Mouse (Mus musculus): Measurements from ENCODE around the gene Gm42742. TPM values are rescaled to one million over a fixed set of nuclear protein-coding genes. Genes with fewer than 3 reads are reported as not detected.

The Gm42742 gene
- 12.0 and 27.5 TPM in 2 replicates for polyA plus RNA-seq (2015; fragmentation: Nextera tagmentation; extraction: Ambion mirVana)

DNA sequence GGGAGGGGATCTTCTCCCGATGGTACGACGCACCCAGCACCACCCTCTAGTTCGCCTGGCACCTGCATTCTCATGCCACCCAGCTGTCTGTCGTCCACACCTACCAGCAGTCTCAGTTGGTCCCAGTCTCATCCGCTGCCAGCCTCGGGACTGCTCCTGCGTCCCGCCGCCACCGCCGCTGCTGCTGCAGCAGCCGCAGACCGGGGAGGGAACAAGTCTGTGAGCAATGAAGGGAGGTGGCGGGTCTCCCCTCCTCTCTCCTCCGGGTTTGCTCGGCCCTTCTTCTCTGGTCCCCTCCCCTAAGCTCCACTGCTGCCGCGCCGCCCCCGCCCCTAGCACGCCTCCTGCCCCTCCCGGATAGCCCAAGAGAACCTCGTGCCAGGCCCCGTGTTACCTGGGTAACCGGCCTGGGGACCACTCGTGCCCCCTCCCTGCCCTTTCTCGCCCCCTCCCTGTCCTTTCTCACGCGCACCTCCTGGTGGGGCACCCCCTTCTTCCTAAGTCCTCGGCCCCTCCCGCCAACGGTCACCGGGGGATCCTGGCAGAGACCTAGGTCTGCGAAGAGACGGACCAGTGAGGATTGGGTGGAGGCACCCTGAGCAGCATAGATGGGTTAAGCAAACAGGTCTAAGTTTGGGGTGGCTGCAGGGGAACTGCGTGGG, at the start of gene Gm42742, which contains the start of gene Prrt2:
Gene Gm42742 (minus strand): TSS at position 197 of the 662 bp plus-strand sequence.
Gene Prrt2 (minus strand): TSS at position 311 of the 662 bp plus-strand sequence.
- Histone ChIP-seq H3K27me3 (ENCODE audit: control insufficient read depth, insufficient read depth, low read length) (no peaks in the 10 kb centered on the region), H3K4me2 (replicated peaks; ENCODE audit: low read depth) (peak within 1 kb of the TSS; percentile 61), H3K4me1 (replicated peaks; ENCODE audit: control insufficient read depth, insufficient read depth) (peaks cover 11% of the 10 kb centered on the region), H3K9me3 (ENCODE audit: control insufficient read depth, low read length) (no peaks in the 10 kb centered on the region), H3K27ac (replicated peaks) (peak within 1 kb of the TSS; percentile 69), H3K4me3 (ENCODE audit: low read depth, low read length) (peak within 1 kb of the TSS; percentile 47), H3K9ac (ENCODE audit: low read length) (peak within 1 kb of the TSS; percentile 61), H3K36me3 (ENCODE audit: control insufficient read depth, insufficient read depth, low read length) (peaks cover 3% of the 10 kb centered on the region; the same call in 1 of the 2 replicates)
- DNase-seq (ENCODE audit: low spot score) = peak; percentile 62
- no peak for ATAC-seq (ENCODE audit: low FRiP score, low TSS enrichment)
- WGBS = 2% methylated on average over 35 of the region's 37 CpGs
- TF ChIP-seq EP300 (optimal IDR thresholded peaks at IDR 0.05) (no peak), CTCF (IDR thresholded peaks at IDR 0.05; ENCODE audit: low read depth) (0 out of 2 replicates have a peak, but pooled peaks have one; percentile 2)

DNA sequence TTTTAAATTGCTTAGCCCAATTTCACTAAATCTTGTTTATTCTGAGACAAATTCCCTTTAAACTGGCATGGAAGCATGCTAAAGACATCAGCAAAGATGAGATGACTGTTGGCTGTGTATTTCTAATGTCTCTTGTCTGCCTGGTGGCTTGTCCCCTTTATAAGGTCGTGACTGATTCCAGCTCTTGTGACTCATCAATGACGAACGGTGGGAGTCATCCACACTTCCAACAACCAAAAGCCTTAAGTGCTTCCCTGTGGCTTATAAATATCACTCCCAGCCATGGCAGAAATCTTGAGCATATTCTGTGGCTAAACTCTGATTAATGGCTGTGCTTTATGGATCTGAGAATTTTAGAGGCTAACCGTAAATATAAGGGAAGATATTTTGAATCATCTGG, 45.4 kb upstream of the Gm42742 start:
- no peaks in the 10 kb centered on the region for H3K9me3 ChIP-seq (ENCODE audit: control insufficient read depth, low read length)
- WGBS = 54% methylated on average over 4 of the region's 4 CpGs
- no peaks in the 10 kb centered on the region for H3K4me1 ChIP-seq (replicated peaks; ENCODE audit: control insufficient read depth, insufficient read depth)
- no peak overlapping the region for H3K4me2 ChIP-seq (replicated peaks; ENCODE audit: low read depth)
- TF ChIP-seq CTCF (IDR thresholded peaks at IDR 0.05; ENCODE audit: low read depth) = no peak
- ATAC-seq (ENCODE audit: low FRiP score, low TSS enrichment) (no peak), DNase-seq (ENCODE audit: low spot score) (no peak)
- H3K4me3 ChIP-seq (ENCODE audit: low read depth, low read length) = no peak overlapping the region
- H3K27me3 ChIP-seq (ENCODE audit: control insufficient read depth, insufficient read depth, low read length) = no peaks in the 10 kb centered on the region
- H3K9ac ChIP-seq (ENCODE audit: low read length) = no peak overlapping the region
- no peak overlapping the region for H3K27ac ChIP-seq (replicated peaks)
- no peaks in the 10 kb centered on the region for H3K36me3 ChIP-seq (ENCODE audit: control insufficient read depth, insufficient read depth, low read length)

DNA sequence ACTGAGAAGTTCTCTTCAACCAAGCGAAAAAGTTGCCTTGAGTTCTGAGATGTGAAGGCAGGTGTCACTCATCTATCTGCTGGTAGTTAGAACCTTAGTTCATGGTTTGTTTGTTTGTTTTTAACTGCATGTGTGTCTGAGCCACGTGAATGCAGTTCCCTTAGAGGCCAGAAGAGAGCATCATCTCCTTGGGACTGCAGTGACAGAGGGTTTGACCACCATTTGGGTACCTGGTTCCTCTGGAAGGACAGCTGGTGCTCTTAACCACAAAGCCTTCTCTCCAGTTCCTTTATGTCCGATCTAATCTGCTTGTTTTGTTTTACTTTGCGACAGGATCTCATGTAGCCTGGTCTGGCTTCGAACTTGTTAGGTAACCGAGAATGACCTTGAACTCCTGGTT, 44.6 kb upstream of the Gm42742 start:
- Histone ChIP-seq H3K9me3 (ENCODE audit: control insufficient read depth, low read length) (no peaks in the 10 kb centered on the region), H3K4me2 (replicated peaks; ENCODE audit: low read depth) (no peak overlapping the region), H3K27me3 (ENCODE audit: control insufficient read depth, insufficient read depth, low read length) (no peaks in the 10 kb centered on the region), H3K36me3 (ENCODE audit: control insufficient read depth, insufficient read depth, low read length) (no peaks in the 10 kb centered on the region), H3K4me1 (replicated peaks; ENCODE audit: control insufficient read depth, insufficient read depth) (no peaks in the 10 kb centered on the region), H3K4me3 (ENCODE audit: low read depth, low read length) (no peak overlapping the region), H3K27ac (replicated peaks) (no peak overlapping the region), H3K9ac (ENCODE audit: low read length) (no peak overlapping the region)
- DNase-seq (ENCODE audit: low spot score) (no peak), ATAC-seq (ENCODE audit: low FRiP score, low TSS enrichment) (no peak)
- no peak for TF ChIP-seq EP300 (optimal IDR thresholded peaks at IDR 0.05)
- peak; percentile 15; the same call in 1 of the 2 replicates for TF ChIP-seq CTCF (IDR thresholded peaks at IDR 0.05; ENCODE audit: low read depth)
- 86% methylated on average over 6 of the region's 6 CpGs for WGBS

- no peaks in the 10 kb centered on the region for H3K9me3 ChIP-seq (ENCODE audit: control insufficient read depth, low read length)
- 64% methylated on average over 5 of the region's 5 CpGs for WGBS
- no peaks in the 10 kb centered on the region for H3K27me3 ChIP-seq (ENCODE audit: control insufficient read depth, insufficient read depth, low read length)
- no peak overlapping the region for H3K4me2 ChIP-seq (replicated peaks; ENCODE audit: low read depth)
- DNase-seq (ENCODE audit: low spot score) (no peak), ATAC-seq (ENCODE audit: low FRiP score, low TSS enrichment) (no peak)
- H3K4me3 ChIP-seq (ENCODE audit: low read depth, low read length) = no peak overlapping the region
- no peak overlapping the region for H3K9ac ChIP-seq (ENCODE audit: low read length)
- no peak overlapping the region for H3K27ac ChIP-seq (replicated peaks)
- H3K36me3 ChIP-seq (ENCODE audit: control insufficient read depth, insufficient read depth, low read length) = no peaks in the 10 kb centered on the region
- no peaks in the 10 kb centered on the region for H3K4me1 ChIP-seq (replicated peaks; ENCODE audit: control insufficient read depth, insufficient read depth)
- TF ChIP-seq CTCF (IDR thresholded peaks at IDR 0.05; ENCODE audit: low read depth) (peak; percentile 25; the same call in 1 of the 2 replicates), EP300 (optimal IDR thresholded peaks at IDR 0.05) (no peak)
Observed at GRCm38 (mm10) chr7:127055026-127055585, 34.2 kb upstream of the Gm42742 start.

DNA sequence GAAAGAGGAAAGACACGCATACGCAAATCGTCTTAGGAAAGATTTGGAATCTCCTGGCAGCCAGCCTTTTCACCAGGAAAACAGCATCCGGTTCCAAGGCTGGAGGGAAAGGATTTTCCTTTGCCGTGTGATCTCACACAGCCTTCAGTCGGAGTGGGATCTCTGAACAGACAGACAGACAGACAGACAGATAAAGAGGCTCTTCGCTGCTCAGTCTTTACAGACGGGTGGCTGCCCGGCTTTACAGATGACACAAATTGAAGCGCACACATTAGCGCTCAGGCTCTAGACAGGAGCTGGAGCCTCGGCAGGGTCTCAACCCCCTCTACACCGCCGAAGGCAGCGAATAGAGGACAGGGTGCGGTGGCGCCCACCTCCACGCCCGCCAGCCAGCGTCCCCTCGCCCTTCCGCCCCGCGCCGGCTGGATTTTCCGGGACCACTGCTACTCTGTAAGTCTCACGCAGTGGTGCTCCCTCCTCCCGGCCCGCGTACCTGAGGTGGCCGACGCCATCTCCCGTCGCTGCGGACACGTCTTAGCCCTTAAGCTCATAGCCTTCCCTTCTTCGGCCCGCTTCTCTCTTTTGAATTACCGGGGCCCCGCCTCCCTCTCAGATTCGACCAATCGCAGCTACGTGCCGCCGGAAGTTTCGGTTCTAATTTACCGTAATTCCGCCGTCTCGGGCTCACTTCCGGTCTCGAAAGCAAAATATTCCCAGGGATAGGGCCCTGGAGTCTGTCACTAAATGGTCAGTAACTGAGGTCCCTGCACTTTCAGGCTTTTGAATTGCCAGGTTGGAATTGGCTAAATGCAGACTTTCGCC, 21.2 kb upstream of the Gm42742 start, which contains the start of gene Kif22:
Gene Kif22 (minus strand): TSS at position 621 of the 822 bp plus-strand sequence.
- Histone ChIP-seq H3K9ac (ENCODE audit: low read length) (peak within 1 kb of the TSS; percentile 78), H3K27ac (replicated peaks) (peak within 1 kb of the TSS; percentile 40), H3K27me3 (ENCODE audit: control insufficient read depth, insufficient read depth, low read length) (no peaks in the 10 kb centered on the region), H3K4me1 (replicated peaks; ENCODE audit: control insufficient read depth, insufficient read depth) (no peaks in the 10 kb centered on the region), H3K4me3 (ENCODE audit: low read depth, low read length) (peak within 1 kb of the TSS; percentile 84), H3K9me3 (ENCODE audit: control insufficient read depth, low read length) (no peaks in the 10 kb centered on the region), H3K36me3 (ENCODE audit: control insufficient read depth, insufficient read depth, low read length) (no peaks in the 10 kb centered on the region), H3K4me2 (replicated peaks; ENCODE audit: low read depth) (peak within 1 kb of the TSS; percentile 97)
- WGBS = under 1% methylated on average over 53 of the region's 53 CpGs
- TF ChIP-seq EP300 (optimal IDR thresholded peaks at IDR 0.05) (no peak), CTCF (IDR thresholded peaks at IDR 0.05; ENCODE audit: low read depth) (no peak)
- DNase-seq (ENCODE audit: low spot score) (peak; percentile 90), ATAC-seq (ENCODE audit: low FRiP score, low TSS enrichment) (peak; percentile 93)
